8 mouse cellular contexts compared by ENCODE assay signal in the genomic region with DNA sequence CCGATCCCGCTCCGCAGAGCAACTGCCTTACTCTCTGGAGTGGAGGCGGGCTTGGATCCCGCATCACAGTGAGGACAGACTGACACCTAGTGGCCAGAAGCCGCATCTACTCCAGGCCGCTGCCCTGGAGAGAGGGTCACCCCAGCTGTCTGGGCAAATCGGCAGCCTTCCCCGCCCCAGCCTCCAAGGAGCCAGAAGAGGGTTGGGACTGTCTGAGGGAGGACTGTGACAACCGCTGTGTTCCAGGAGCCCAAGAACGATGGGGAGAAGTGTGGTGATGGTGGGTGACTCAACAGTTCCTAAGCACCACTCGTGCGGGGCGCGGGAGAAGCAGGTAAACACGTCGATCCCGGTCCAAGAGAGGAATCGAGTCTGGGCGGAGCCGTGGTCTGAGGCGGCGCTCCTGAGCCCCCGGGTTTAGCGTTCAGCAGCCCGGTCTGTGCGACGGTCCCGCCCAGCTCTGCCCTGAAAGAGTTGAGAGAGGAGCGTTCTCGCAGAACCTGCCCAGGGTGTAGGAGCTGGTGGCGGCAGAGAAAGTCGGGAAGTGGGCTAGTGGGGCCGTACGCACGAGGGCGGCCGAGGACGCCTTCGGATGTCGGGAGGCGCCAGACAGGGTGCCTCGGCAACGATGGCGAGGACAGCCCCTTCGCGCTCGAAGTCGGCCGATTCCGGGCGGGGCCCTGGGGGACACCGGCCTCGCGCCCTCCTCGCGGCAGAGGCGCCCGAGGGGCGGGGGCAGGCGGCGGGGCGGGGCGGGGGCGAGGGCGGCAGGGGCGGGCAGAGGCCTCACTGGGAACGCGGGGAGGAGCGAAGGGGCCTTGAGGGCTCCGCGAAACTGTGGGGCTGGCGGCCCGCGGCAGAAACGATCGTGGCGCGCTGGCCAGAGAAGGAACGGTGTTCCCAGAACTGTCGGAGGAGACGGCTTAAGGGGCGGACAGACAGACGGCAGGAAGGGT. TPM values are rescaled to one million over a fixed set of nuclear protein-coding genes. Genes with fewer than 3 reads are reported as not detected.
DNase-seq lines count a peak whose midpoint lies in the region; ATAC-seq lines count a peak whose summit lies in the region.

No protein-coding gene starts in this region.

- H3K9ac ChIP-seq in hindbrain, embryonic 14.5 days, result peak overlapping the region; percentile 57

- WGBS in hindbrain, embryonic 14.5 days, result under 1% methylated on average over 62 of the region's 84 CpGs

- H3K4me1 ChIP-seq in hindbrain, embryonic 14.5 days (replicated peaks; ENCODE audit: control insufficient read depth, insufficient read depth, low read length), result peaks cover 35% of the 10 kb centered on the region

- H3K27me3 ChIP-seq in hindbrain, embryonic 14.5 days (ENCODE audit: control insufficient read depth, insufficient read depth, low read length), result peaks cover 5% of the 10 kb centered on the region; the same call in 1 of the 2 replicates

- peaks cover 34% of the 10 kb centered on the region for H3K36me3 ChIP-seq in hindbrain, embryonic 14.5 days (replicated peaks; ENCODE audit: control insufficient read depth, insufficient read depth)

- DNase-seq in R1 (ENCODE audit: low read depth, low spot score), result peak; percentile 96
- DNase-seq in cerebellum, postnatal 25 days, result peak; percentile 93 to 94
- peak; percentile 92 to 94 for DNase-seq in frontal cortex, postnatal 25 days (ENCODE audit: low spot score in 2 of 2)
- DNase-seq in hindbrain, embryonic 14.5 days (ENCODE audit: low spot score), result peak; percentile 95
- DNase-seq in layer of hippocampus, postnatal 25 days (ENCODE audit: extremely low spot score in 1 of 2, low spot score in 1 of 2), result peak; percentile 93
- DNase-seq in lung, postnatal 14 days, result peak; percentile 98
- DNase-seq in ovary, postnatal 36 days (ENCODE audit: low spot score), result peak; percentile 96
- peak; percentile 96 for DNase-seq in thymus, postnatal 25 days

- peak overlapping the region; percentile 66 for H3K27ac ChIP-seq in hindbrain, embryonic 14.5 days

- peak overlapping the region; percentile 55 for H3K4me2 ChIP-seq in hindbrain, embryonic 14.5 days (replicated peaks)

- peak; percentile 87 for ATAC-seq in hindbrain, embryonic 14.5 days (ENCODE audit: low FRiP score)

- peak overlapping the region; percentile 53 for H3K4me3 ChIP-seq in hindbrain, embryonic 14.5 days (replicated peaks; ENCODE audit: low read length)

- H3K9me3 ChIP-seq in hindbrain, embryonic 14.5 days (ENCODE audit: control insufficient read depth, low read length), result no peaks in the 10 kb centered on the region

RNA-seq across cellular contexts. Expression of a gene that starts 1.7 kb away (rescaled TPM):
- polyA plus RNA-seq in hindbrain, embryonic 14.5 days (2014; fragmentation: Nextera tagmentation; extraction: Ambion mirVana), result 13.4 and 16.6 TPM in 2 replicates
- 10 to 100 TPM; 23.8 to 29.7 TPM for total RNA-seq in layer of hippocampus, postnatal 25 days (2021)

RNA-seq across cellular contexts. Expression of a gene that starts 1.7 kb away (rescaled TPM):
- 4.6 and 6.0 TPM in 2 replicates for polyA plus RNA-seq in hindbrain, embryonic 14.5 days (2014; fragmentation: Nextera tagmentation; extraction: Ambion mirVana)
- 1 to 10 TPM; 3.1 to 3.3 TPM for total RNA-seq in layer of hippocampus, postnatal 25 days (2021)

RNA-seq across cellular contexts. Expression of a gene that starts 5.2 kb away (rescaled TPM):
- polyA plus RNA-seq in hindbrain, embryonic 14.5 days (2014; fragmentation: Nextera tagmentation; extraction: Ambion mirVana), result 880 and 1,029 TPM in 2 replicates
- 100 to 1,000 TPM; 678 to 771 TPM for total RNA-seq in layer of hippocampus, postnatal 25 days (2021)

RNA-seq across cellular contexts. Expression of a gene that starts 10.0 kb away (rescaled TPM):
- polyA plus RNA-seq in hindbrain, embryonic 14.5 days (2014; fragmentation: Nextera tagmentation; extraction: Ambion mirVana), result 46.4 and 53.2 TPM in 2 replicates
- 10 to 100 TPM; 26.1 to 37.3 TPM for total RNA-seq in layer of hippocampus, postnatal 25 days (2021)

RNA-seq across cellular contexts. Expression of a gene that starts 12.8 kb away (rescaled TPM):
- polyA plus RNA-seq in hindbrain, embryonic 14.5 days (2014; fragmentation: Nextera tagmentation; extraction: Ambion mirVana), result 57.2 and 63.5 TPM in 2 replicates
- total RNA-seq in layer of hippocampus, postnatal 25 days (2021), result 10 to 100 TPM; 16.1 to 19.9 TPM

Comparison
In these comparisons a context has a peak if more than half of its experiments do, and no peak if none do; other contexts are left out.
1. Peak in every context shown above with its lines: DNase-seq, ATAC-seq, H3K4me3 ChIP-seq and H3K27ac ChIP-seq.